Mouse (Mus musculus) v-Abl transformed pro-B cells (cell line): ENCODE measurements at regions not wholly inside any gene's neighbourhood (a gene's known extent, or its start where the extent isn't known, plus 50 kb on each side); places are given as distances from the start of the nearest gene placed in this dataset.

Source experiments
- in situ Hi-C, 2 experiments: fragments of 400-800 bp; cut with MboI; formaldehyde crosslinking; loops; one replicate each; pipeline ENCODE4 v1.15.1; 2025; ENCODE audit not compliant: unreplicated experiment in 2 of 2

GRCm38 (mm10) chr12:70749651-70750050, 75.7 kb upstream of the Frmd6 start:
- in situ Hi-C loops, result no loop called here

GRCm38 (mm10) chr12:70750651-70751578, 74.4 kb upstream of the Frmd6 start:
- in situ Hi-C loops, result no loop called here

GRCm38 (mm10) chr12:70752266-70752910, 72.9 kb upstream of the Frmd6 start:
- in situ Hi-C loops, result no loop called here

- in situ Hi-C loops, result no loop called here
These were observed 72.4 kb upstream of the Frmd6 start for GRCm38 (mm10) chr12:70752911-70753290.

GRCm38 (mm10) chr12:70753458-70753857, 71.9 kb upstream of the Frmd6 start:
- in situ Hi-C loops, result no loop called here

- in situ Hi-C loops, result no loop called here
These were observed 67.2 kb upstream of the Frmd6 start for GRCm38 (mm10) chr12:70758080-70758479.

GRCm38 (mm10) chr12:70763542-70763941, 61.8 kb upstream of the Frmd6 start:
- in situ Hi-C loops, result no loop called here

- in situ Hi-C loops, result no loop called here
These were observed 59.0 kb upstream of the Frmd6 start for GRCm38 (mm10) chr12:70766319-70766718.

- in situ Hi-C loops, result no loop called here
These were observed 57.4 kb upstream of the Frmd6 start for GRCm38 (mm10) chr12:70767959-70768358.

- in situ Hi-C loops, result no loop called here
These were observed 56.6 kb upstream of the Frmd6 start for GRCm38 (mm10) chr12:70768745-70769144.

- in situ Hi-C loops, result no loop called here
These were observed 55.7 kb upstream of the Frmd6 start for GRCm38 (mm10) chr12:70769538-70770176.

- in situ Hi-C loops, result no loop called here
These were observed 51.3 kb upstream of the Frmd6 start for GRCm38 (mm10) chr12:70774006-70774405.

- in situ Hi-C loops, result no loop called here
These were observed 50.3 kb upstream of the Frmd6 start for GRCm38 (mm10) chr12:70774816-70775591.
